Mouse (Mus musculus): ENCODE data around the gene BC080695. TPM values are rescaled to one million over a fixed set of nuclear protein-coding genes. Genes with fewer than 3 reads are reported as not detected.
"Not testable (repeated sequence)": the region's sequence is repeated elsewhere in the genome, so short reads cannot be mapped to it uniquely, and the experiment has no call there.

BC080695 gene
- polyA plus RNA-seq (2015; fragmentation: Nextera tagmentation; extraction: Ambion mirVana), result not detected in 2 replicates

- H3K4me1 ChIP-seq (replicated peaks; ENCODE audit: control insufficient read depth, insufficient read depth); H3K4me3 ChIP-seq (ENCODE audit: low read depth, low read length); DNase-seq (ENCODE audit: low spot score); H3K27ac ChIP-seq (replicated peaks); ATAC-seq (ENCODE audit: low FRiP score, low TSS enrichment); H3K27me3 ChIP-seq (ENCODE audit: control insufficient read depth, insufficient read depth, low read length); H3K9ac ChIP-seq (ENCODE audit: low read length); H3K4me2 ChIP-seq (replicated peaks; ENCODE audit: low read depth); H3K9me3 ChIP-seq (ENCODE audit: control insufficient read depth, low read length); H3K36me3 ChIP-seq (ENCODE audit: control insufficient read depth, insufficient read depth, low read length): not testable (repeated sequence)
- WGBS, result no CpG with 5 or more reads among the region's 3 CpGs
Measured at GRCm38 (mm10) chr4:143551400-143551799, at the start of gene BC080695, which contains the start of gene Gm13057. TSS of gene BC080695 (plus strand) at chr4:143551700. TSS of gene Gm13057 (plus strand) at chr4:143551709.

DNA sequence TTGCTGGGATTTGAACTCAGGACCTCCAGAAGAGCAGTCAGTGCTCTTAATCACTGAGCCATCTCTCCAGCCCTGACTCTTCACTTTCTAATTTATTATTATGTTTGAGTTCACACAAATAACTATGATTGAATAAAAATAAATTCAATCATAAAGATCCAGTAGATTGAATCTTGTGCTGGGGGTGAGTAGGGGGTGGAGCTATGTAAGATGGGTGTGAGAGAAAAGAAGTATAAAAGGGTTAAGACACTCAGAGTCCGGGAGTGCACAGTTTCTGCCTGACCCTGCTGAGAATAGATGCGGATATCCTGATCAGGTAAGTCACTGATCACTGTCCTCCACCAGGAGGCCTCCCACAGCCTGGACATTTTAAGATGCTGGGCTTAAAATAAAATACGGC, 40.5 kb upstream of the BC080695 start, which contains the start of gene Gm13043:
Gene Gm13043 (plus strand): TSS at position 301 of the 400 bp plus-strand sequence.
- no peaks in the 10 kb centered on the region for H3K36me3 ChIP-seq (ENCODE audit: control insufficient read depth, insufficient read depth, low read length)
- no peak within 1 kb of the TSS for H3K9ac ChIP-seq (ENCODE audit: low read length)
- no peaks in the 10 kb centered on the region for H3K9me3 ChIP-seq (ENCODE audit: control insufficient read depth, low read length)
- H3K27ac ChIP-seq (replicated peaks), result no peak within 1 kb of the TSS
- 88% methylated on average over 3 of the region's 3 CpGs for WGBS
- no peak within 1 kb of the TSS for H3K4me3 ChIP-seq (ENCODE audit: low read depth, low read length)
- ATAC-seq (ENCODE audit: low FRiP score, low TSS enrichment) (no peak), DNase-seq (ENCODE audit: low spot score) (no peak)
- TF ChIP-seq CTCF (IDR thresholded peaks at IDR 0.05; ENCODE audit: low read depth) (no peak), EP300 (optimal IDR thresholded peaks at IDR 0.05) (no peak)
- H3K4me2 ChIP-seq (replicated peaks; ENCODE audit: low read depth), result no peak within 1 kb of the TSS
- H3K27me3 ChIP-seq (ENCODE audit: control insufficient read depth, insufficient read depth, low read length), result no peaks in the 10 kb centered on the region
- H3K4me1 ChIP-seq (replicated peaks; ENCODE audit: control insufficient read depth, insufficient read depth), result no peaks in the 10 kb centered on the region

GRCm38 (mm10) chr4:143535654-143536053, 15.8 kb upstream of the BC080695 start, which contains the start of gene Gm13040:
TSS of gene Gm13040 (plus strand) at chr4:143535954.
- H3K9ac ChIP-seq (ENCODE audit: low read length); ATAC-seq (ENCODE audit: low FRiP score, low TSS enrichment); H3K36me3 ChIP-seq (ENCODE audit: control insufficient read depth, insufficient read depth, low read length); H3K4me3 ChIP-seq (ENCODE audit: low read depth, low read length); H3K9me3 ChIP-seq (ENCODE audit: control insufficient read depth, low read length); H3K4me1 ChIP-seq (replicated peaks; ENCODE audit: control insufficient read depth, insufficient read depth); DNase-seq (ENCODE audit: low spot score); H3K4me2 ChIP-seq (replicated peaks; ENCODE audit: low read depth); H3K27me3 ChIP-seq (ENCODE audit: control insufficient read depth, insufficient read depth, low read length); H3K27ac ChIP-seq (replicated peaks): not testable (repeated sequence)
- no CpG with 5 or more reads among the region's 3 CpGs for WGBS

- not testable (repeated sequence) for H3K4me2 ChIP-seq (replicated peaks; ENCODE audit: low read depth); H3K9ac ChIP-seq (ENCODE audit: low read length); H3K4me3 ChIP-seq (ENCODE audit: low read depth, low read length); H3K27me3 ChIP-seq (ENCODE audit: control insufficient read depth, insufficient read depth, low read length); H3K27ac ChIP-seq (replicated peaks); DNase-seq (ENCODE audit: low spot score); H3K4me1 ChIP-seq (replicated peaks; ENCODE audit: control insufficient read depth, insufficient read depth); ATAC-seq (ENCODE audit: low FRiP score, low TSS enrichment); H3K9me3 ChIP-seq (ENCODE audit: control insufficient read depth, low read length); H3K36me3 ChIP-seq (ENCODE audit: control insufficient read depth, insufficient read depth, low read length)
- 83% methylated on average over 9 of the region's 9 CpGs for WGBS
Measured at GRCm38 (mm10) chr4:143611927-143612326, 60.4 kb downstream of the BC080695 start.

- not testable (repeated sequence) for DNase-seq (ENCODE audit: low spot score); H3K27me3 ChIP-seq (ENCODE audit: control insufficient read depth, insufficient read depth, low read length); H3K9me3 ChIP-seq (ENCODE audit: control insufficient read depth, low read length); H3K4me1 ChIP-seq (replicated peaks; ENCODE audit: control insufficient read depth, insufficient read depth); ATAC-seq (ENCODE audit: low FRiP score, low TSS enrichment); H3K4me2 ChIP-seq (replicated peaks; ENCODE audit: low read depth); H3K9ac ChIP-seq (ENCODE audit: low read length); H3K27ac ChIP-seq (replicated peaks); H3K4me3 ChIP-seq (ENCODE audit: low read depth, low read length); H3K36me3 ChIP-seq (ENCODE audit: control insufficient read depth, insufficient read depth, low read length)
Measured at GRCm38 (mm10) chr4:143614703-143615102, 63.2 kb downstream of the BC080695 start, which contains the start of gene Gm13083. TSS of gene Gm13083 (plus strand) at chr4:143615003.

- not testable (repeated sequence) for H3K9ac ChIP-seq (ENCODE audit: low read length); H3K4me1 ChIP-seq (replicated peaks; ENCODE audit: control insufficient read depth, insufficient read depth); H3K9me3 ChIP-seq (ENCODE audit: control insufficient read depth, low read length); DNase-seq (ENCODE audit: low spot score); H3K27ac ChIP-seq (replicated peaks); H3K4me2 ChIP-seq (replicated peaks; ENCODE audit: low read depth); ATAC-seq (ENCODE audit: low FRiP score, low TSS enrichment); H3K4me3 ChIP-seq (ENCODE audit: low read depth, low read length); H3K27me3 ChIP-seq (ENCODE audit: control insufficient read depth, insufficient read depth, low read length); H3K36me3 ChIP-seq (ENCODE audit: control insufficient read depth, insufficient read depth, low read length)
- 76% methylated on average over 4 of the region's 4 CpGs for whole genome bisulfite sequencing
Measured at GRCm38 (mm10) chr4:143618101-143618500, 66.6 kb downstream of the BC080695 start.

Other genes starting within 250 kb of the BC080695 start
- gene Lrrc38, start 201.9 kb upstream of the BC080695 start, polyA plus RNA-seq (2015; fragmentation: Nextera tagmentation; extraction: Ambion mirVana), result 0.06 TPM in 1 of 2 replicates, not detected in the other
- gene Pramel1, start 157.3 kb upstream of the BC080695 start, polyA plus RNA-seq (2015; fragmentation: Nextera tagmentation; extraction: Ambion mirVana), result not detected in 2 replicates
- gene Pramef8, start 139.3 kb upstream of the BC080695 start, polyA plus RNA-seq (2015; fragmentation: Nextera tagmentation; extraction: Ambion mirVana), result 5.9 and 7.0 TPM in 2 replicates
- not detected in 2 replicates for gene Oog4, start 101.4 kb upstream of the BC080695 start, polyA plus RNA-seq (2015; fragmentation: Nextera tagmentation; extraction: Ambion mirVana)
- not detected in 2 replicates for gene Gm13043, start 40.4 kb upstream of the BC080695 start, polyA plus RNA-seq (2015; fragmentation: Nextera tagmentation; extraction: Ambion mirVana)
- not detected in 2 replicates for gene Gm13040, start 15.7 kb upstream of the BC080695 start, polyA plus RNA-seq (2015; fragmentation: Nextera tagmentation; extraction: Ambion mirVana)
- gene Gm13057, start within 50 bp of the BC080695 start, polyA plus RNA-seq (2015; fragmentation: Nextera tagmentation; extraction: Ambion mirVana), result not detected in 2 replicates
- gene Gm13083, start 63.3 kb downstream of the BC080695 start, polyA plus RNA-seq (2015; fragmentation: Nextera tagmentation; extraction: Ambion mirVana), result not detected in 2 replicates
- not detected in 2 replicates for gene Gm13088, start 105.5 kb downstream of the BC080695 start, polyA plus RNA-seq (2015; fragmentation: Nextera tagmentation; extraction: Ambion mirVana)
- gene Gm13089, start 151.0 kb downstream of the BC080695 start, polyA plus RNA-seq (2015; fragmentation: Nextera tagmentation; extraction: Ambion mirVana), result not detected in 2 replicates
- not detected in 2 replicates for gene Gm13078, start 167.8 kb downstream of the BC080695 start, polyA plus RNA-seq (2015; fragmentation: Nextera tagmentation; extraction: Ambion mirVana)
- gene Gm13023, start 237.7 kb downstream of the BC080695 start, polyA plus RNA-seq (2015; fragmentation: Nextera tagmentation; extraction: Ambion mirVana), result not detected in 2 replicates

Data from stomach, postnatal 0 days (tissue).